Mouse (Mus musculus) forebrain, postnatal 0 days (tissue): Measurements from ENCODE around the gene Nop53. TPM values are rescaled to one million over a fixed set of nuclear protein-coding genes. Genes with fewer than 3 reads are reported as not detected.

ENCODE experiments used
- ATAC-seq: fragments of 200-750 bp; cut with Nextera tagmentation; 2 replicates; pipeline ENCODE4 v1.8.0; 2017; ENCODE audit warnings: mild to moderate bottlenecking, moderate library complexity
- DNase-seq: peaks from one replicate; pipeline ENCODE4 v3.0.0-alpha.2; 2015
- H3K27ac ChIP-seq: fragments of 300-500 bp; sonication (generic); 2 replicates; pipeline ENCODE4 v1.5.1; 2014; ENCODE audit warnings: low read depth, mild to moderate bottlenecking, antibody characterized with exemption, low read length, moderate library complexity, mixed read lengths
- H3K27me3 ChIP-seq: fragments of 300-500 bp; sonication (generic); 2 replicates; pipeline ENCODE4 v1.6.1; 2014; ENCODE audit warnings: mild to moderate bottlenecking, low read length, mixed read lengths; ENCODE audit not compliant: insufficient read depth
- H3K36me3 ChIP-seq: fragments of 300-500 bp; sonication (generic); 2 replicates; pipeline ENCODE4 v1.6.1; 2014; ENCODE audit warnings: mild to moderate bottlenecking, moderate library complexity; ENCODE audit not compliant: insufficient read depth
- H3K4me1 ChIP-seq: fragments of 300-500 bp; sonication (generic); 2 replicates; pipeline ENCODE4 v1.6.1; 2014; ENCODE audit warnings: antibody characterized with exemption; ENCODE audit not compliant: insufficient read depth
- H3K4me2 ChIP-seq: fragments of 300-500 bp; sonication (generic); 2 replicates; pipeline ENCODE4 v1.6.1; 2014; ENCODE audit warnings: low read depth, mild to moderate bottlenecking, moderate library complexity
- H3K4me3 ChIP-seq: fragments of 300-500 bp; sonication (generic); 2 replicates; pipeline ENCODE4 v1.5.1; 2014; ENCODE audit warnings: low read depth, low read length, mixed read lengths
- H3K9ac ChIP-seq: fragments of 300-500 bp; sonication (generic); 2 replicates; pipeline ENCODE4 v1.6.1; 2014; ENCODE audit warnings: mild to moderate bottlenecking
- H3K9me3 ChIP-seq: fragments of 300-500 bp; sonication (generic); 2 replicates; pipeline ENCODE4 v1.6.1; 2016; ENCODE audit warnings: low read length
- CTCF ChIP-seq: sonication (generic); IDR thresholded peaks from 2 replicates; pipeline ENCODE4 v1.5.1; 2016; ENCODE audit warnings: antibody characterized with exemption, control low read depth, low read depth
- WGBS: fragments of 180-500 bp; shearing (Covaris S2); extraction: QIAGEN DNeasy Blood & Tissue Kit; methylation state at CpG from one replicate; pipeline ENCODE4 v1.1.7; 2014; 5-methylcytosine and 5-hydroxymethylcytosine counted together
- polyA plus RNA-seq: library from polyadenylated mRNA; unstranded; fragments of >200 nt; fragmentation: Nextera tagmentation; extraction: Ambion mirVana; gene quantifications from 2 replicates; pipeline ENCODE4 v1.2.1, GENCODE M21; 2015
- total RNA-seq: library from RNA; depleted of rRNA; stranded (reverse); fragments of >200 nt; gene quantifications from 2 replicates; pipeline ENCODE4 v1.2.3, GENCODE M21; 2014

Nop53 gene
- total and polyA plus RNA-seq, 2 experiments from 2014 or later: 117 to 143 TPM

GRCm38 (mm10) chr7:15914751-15915150, 31.1 kb downstream of the Nop53 start:
- Histone ChIP-seq H3K4me2 (no peak overlapping the region), H3K27me3 (no peaks in the 10 kb centered on the region), H3K9me3 (no peaks in the 10 kb centered on the region), H3K36me3 (peaks cover 23% of the 10 kb centered on the region), H3K4me3 (no peak overlapping the region), H3K9ac (no peak overlapping the region), H3K4me1 (no peaks in the 10 kb centered on the region), H3K27ac (no peak overlapping the region)
- 81% methylated on average over 2 of the region's 2 CpGs for WGBS
- no peak for DNase-seq
- TF ChIP-seq CTCF: no peak
- no peak for ATAC-seq

- DNase-seq (peak; percentile 42), ATAC-seq (no peak)
- 29% methylated on average over 2 of the region's 2 CpGs for WGBS
These were observed 31.6 kb downstream of the Nop53 start for GRCm38 (mm10) chr7:15914252-15914651.

GRCm38 (mm10) chr7:15912183-15912582, 33.7 kb downstream of the Nop53 start:
- H3K9me3 ChIP-seq: no peaks in the 10 kb centered on the region
- H3K4me3 ChIP-seq: no peak overlapping the region
- ATAC-seq (peak; percentile 83), DNase-seq (peak; percentile 82)
- no peak overlapping the region for H3K27ac ChIP-seq
- WGBS: 2% methylated on average over 4 of the region's 4 CpGs
- peak; percentile 83 for TF ChIP-seq CTCF
- no peak overlapping the region for H3K4me2 ChIP-seq
- H3K27me3 ChIP-seq: no peaks in the 10 kb centered on the region
- H3K4me1 ChIP-seq: no peaks in the 10 kb centered on the region
- peaks cover 5% of the 10 kb centered on the region; the same call in 1 of the 2 replicates for H3K36me3 ChIP-seq
- no peak overlapping the region for H3K9ac ChIP-seq

More at GRCm38 (mm10) chr7:15914252-15914651, 31.6 kb downstream of the Nop53 start:
- Histone ChIP-seq H3K9me3 (no peaks in the 10 kb centered on the region), H3K36me3 (peaks cover 18% of the 10 kb centered on the region), H3K4me3 (no peak overlapping the region), H3K27me3 (no peaks in the 10 kb centered on the region), H3K27ac (no peak overlapping the region), H3K9ac (no peak overlapping the region), H3K4me1 (no peaks in the 10 kb centered on the region), H3K4me2 (no peak overlapping the region)
- TF ChIP-seq CTCF: peak; percentile 69

DNA sequence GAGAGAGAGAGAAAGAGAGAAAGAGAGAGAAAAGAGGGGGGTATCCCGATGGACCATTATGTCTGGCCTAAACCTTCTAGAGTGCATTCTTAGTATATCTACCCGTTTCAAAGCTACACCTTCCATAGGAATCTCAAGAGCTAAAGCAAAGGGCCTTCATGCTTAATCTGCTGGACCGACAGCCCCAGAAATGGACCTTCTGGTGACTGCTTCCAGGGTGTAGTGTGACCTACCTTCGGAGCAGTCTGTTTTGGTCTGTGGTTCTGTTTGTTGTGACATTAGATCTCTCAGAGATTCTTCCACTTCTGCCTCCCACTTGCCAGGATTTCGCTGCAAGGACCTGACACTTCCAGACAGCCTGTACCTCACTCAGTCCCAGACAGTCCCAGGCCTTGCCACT, 35.4 kb downstream of the Nop53 start:
- Histone ChIP-seq H3K36me3 (no peaks in the 10 kb centered on the region), H3K9me3 (no peaks in the 10 kb centered on the region), H3K4me2 (no peak overlapping the region), H3K27ac (no peak overlapping the region), H3K4me1 (no peaks in the 10 kb centered on the region), H3K4me3 (no peak overlapping the region), H3K27me3 (no peaks in the 10 kb centered on the region), H3K9ac (no peak overlapping the region)
- 83% methylated on average over 5 of the region's 5 CpGs for WGBS
- TF ChIP-seq CTCF: no peak
- DNase-seq (no peak), ATAC-seq (no peak)

GRCm38 (mm10) chr7:15907971-15908590, 37.8 kb downstream of the Nop53 start:
- no peak overlapping the region for H3K27ac ChIP-seq
- ATAC-seq: no peak
- no peak overlapping the region for H3K9ac ChIP-seq
- 84% methylated on average over 8 of the region's 8 CpGs for WGBS
- no peaks in the 10 kb centered on the region for H3K36me3 ChIP-seq
- H3K4me1 ChIP-seq: no peaks in the 10 kb centered on the region
- H3K4me3 ChIP-seq: no peak overlapping the region
- no peak for DNase-seq
- H3K4me2 ChIP-seq: no peak overlapping the region
- H3K9me3 ChIP-seq: no peaks in the 10 kb centered on the region
- no peak for TF ChIP-seq CTCF
- H3K27me3 ChIP-seq: no peaks in the 10 kb centered on the region

GRCm38 (mm10) chr7:15906602-15907001, 39.3 kb downstream of the Nop53 start:
- ATAC-seq (no peak), DNase-seq (no peak)
- Histone ChIP-seq H3K27me3 (no peaks in the 10 kb centered on the region), H3K9me3 (no peaks in the 10 kb centered on the region), H3K27ac (no peak overlapping the region), H3K4me3 (no peak overlapping the region), H3K36me3 (no peaks in the 10 kb centered on the region), H3K4me1 (no peaks in the 10 kb centered on the region), H3K9ac (no peak overlapping the region), H3K4me2 (no peak overlapping the region)
- 87% methylated on average over 1 of the region's 1 CpGs for WGBS
- no peak for TF ChIP-seq CTCF

- Histone ChIP-seq H3K27ac (no peak overlapping the region), H3K4me1 (no peaks in the 10 kb centered on the region), H3K36me3 (no peaks in the 10 kb centered on the region), H3K27me3 (no peaks in the 10 kb centered on the region), H3K4me3 (no peak overlapping the region), H3K4me2 (no peak overlapping the region), H3K9ac (no peak overlapping the region), H3K9me3 (no peaks in the 10 kb centered on the region)
- TF ChIP-seq CTCF: no peak
- no peak for ATAC-seq
- WGBS: 49% methylated on average over 7 of the region's 7 CpGs
- no peak for DNase-seq
These were observed 40.0 kb downstream of the Nop53 start for GRCm38 (mm10) chr7:15905861-15906260.
